Mouse (Mus musculus) stomach, embryonic 16.5 days (tissue): ENCODE measurements at regions not wholly inside any gene's neighbourhood (a gene's known extent, or its start where the extent isn't known, plus 50 kb on each side); places are given as distances from the start of the nearest gene placed in this dataset.

ENCODE experiments used
- ATAC-seq: fragments of 200-750 bp; cut with Nextera tagmentation; 2 replicates; pipeline ENCODE4 v1.8.0; 2017; ENCODE audit warnings: moderate number of reproducible peaks, moderate TSS enrichment; ENCODE audit not compliant: insufficient read depth, low FRiP score
- H3K27ac ChIP-seq: fragments of 300-500 bp; sonication (generic); 2 replicates; pipeline ENCODE4 v1.5.1; 2014; ENCODE audit warnings: low read length
- H3K27me3 ChIP-seq: fragments of 300-500 bp; sonication (generic); 2 replicates; pipeline ENCODE4 v1.6.1; 2014; ENCODE audit warnings: low read length, control low read depth, mixed read lengths; ENCODE audit not compliant: control insufficient read depth, insufficient read depth
- H3K36me3 ChIP-seq: fragments of 300-500 bp; sonication (generic); 2 replicates; pipeline ENCODE4 v1.6.1; 2014; ENCODE audit warnings: low read length; ENCODE audit not compliant: control insufficient read depth, insufficient read depth
- H3K4me1 ChIP-seq: fragments of 300-500 bp; sonication (generic); 2 replicates; pipeline ENCODE4 v1.6.1; 2014; ENCODE audit warnings: low read length, control low read depth, mixed read lengths; ENCODE audit not compliant: control insufficient read depth, insufficient read depth
- H3K4me2 ChIP-seq: fragments of 300-500 bp; sonication (generic); 2 replicates; pipeline ENCODE4 v1.6.1; 2014; ENCODE audit warnings: low read depth, low read length, mixed read lengths
- H3K4me3 ChIP-seq: fragments of 300-500 bp; sonication (generic); replicated peaks from 2 replicates; pipeline ENCODE4 v1.5.1; 2014; ENCODE audit warnings: mild to moderate bottlenecking, low read length
- H3K9ac ChIP-seq: fragments of 300-500 bp; sonication (generic); 2 replicates; pipeline ENCODE4 v1.6.1; 2014; ENCODE audit warnings: low read length
- H3K9me3 ChIP-seq: fragments of 300-500 bp; sonication (generic); replicated peaks from 2 replicates; pipeline ENCODE4 v1.6.1; 2016; ENCODE audit warnings: low read length, control low read depth; ENCODE audit not compliant: control insufficient read depth
- WGBS: fragments of 180-500 bp; shearing (Covaris S2); extraction: QIAGEN DNeasy Blood & Tissue Kit; methylation state at CpG from one replicate; pipeline ENCODE4 v1.1.7; 2014; 5-methylcytosine and 5-hydroxymethylcytosine counted together

DNA sequence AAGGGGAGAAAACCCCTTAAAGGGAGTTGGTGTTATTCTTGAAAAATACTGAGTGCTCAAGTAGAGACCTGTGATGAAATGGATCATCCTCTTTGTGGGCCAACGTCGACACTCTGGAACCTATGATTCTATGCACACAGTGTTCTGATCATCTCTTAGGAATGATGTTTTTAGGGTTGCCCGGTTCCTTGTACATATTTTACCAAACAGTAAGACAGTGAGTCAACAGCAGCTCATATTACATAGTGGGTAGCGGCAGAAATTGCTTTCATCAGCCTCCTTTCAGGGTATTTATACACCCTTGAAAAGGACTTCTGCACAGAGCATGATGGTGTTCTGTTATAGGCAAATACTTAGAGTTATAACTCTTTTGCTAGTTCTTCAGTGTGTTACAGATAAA is 97.6 kb upstream of the Pdcd1 start:
- Histone ChIP-seq H3K27me3 (no peaks in the 10 kb centered on the region), H3K4me3 (no peak overlapping the region), H3K27ac (no peak overlapping the region), H3K4me1 (no peaks in the 10 kb centered on the region), H3K9me3 (no peaks in the 10 kb centered on the region), H3K9ac (no peak overlapping the region), H3K4me2 (no peak overlapping the region), H3K36me3 (no peaks in the 10 kb centered on the region)
- 67% methylated on average over 4 of the region's 4 CpGs for WGBS
- ATAC-seq, result no peak

DNA sequence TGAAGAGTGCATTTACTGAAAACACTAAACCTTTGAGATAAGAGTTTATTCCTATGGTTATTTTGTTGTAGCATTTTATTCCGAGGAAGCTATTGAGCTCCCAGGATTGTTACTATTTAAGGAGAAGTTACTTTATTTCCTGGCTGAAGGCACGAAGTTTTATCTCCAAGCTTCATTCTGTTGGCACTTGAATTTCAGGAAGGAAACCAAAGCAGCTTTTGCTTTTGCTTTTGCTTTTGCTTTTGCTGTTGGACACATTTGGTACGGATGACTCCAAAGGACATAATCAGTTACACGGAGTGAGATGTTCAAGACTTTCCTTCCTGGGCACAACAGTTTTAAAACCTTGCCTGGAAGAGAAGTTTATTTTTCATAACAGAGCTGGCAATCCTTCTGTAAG is 94.7 kb upstream of the Pdcd1 start:
- H3K27ac ChIP-seq, result no peak overlapping the region
- H3K4me3 ChIP-seq, result no peak overlapping the region
- H3K4me1 ChIP-seq, result no peaks in the 10 kb centered on the region
- H3K9me3 ChIP-seq, result no peaks in the 10 kb centered on the region
- no peaks in the 10 kb centered on the region for H3K27me3 ChIP-seq
- H3K9ac ChIP-seq, result no peak overlapping the region
- no peak for ATAC-seq
- 65% methylated on average over 4 of the region's 4 CpGs for WGBS
- H3K36me3 ChIP-seq, result no peaks in the 10 kb centered on the region
- no peak overlapping the region for H3K4me2 ChIP-seq

DNA sequence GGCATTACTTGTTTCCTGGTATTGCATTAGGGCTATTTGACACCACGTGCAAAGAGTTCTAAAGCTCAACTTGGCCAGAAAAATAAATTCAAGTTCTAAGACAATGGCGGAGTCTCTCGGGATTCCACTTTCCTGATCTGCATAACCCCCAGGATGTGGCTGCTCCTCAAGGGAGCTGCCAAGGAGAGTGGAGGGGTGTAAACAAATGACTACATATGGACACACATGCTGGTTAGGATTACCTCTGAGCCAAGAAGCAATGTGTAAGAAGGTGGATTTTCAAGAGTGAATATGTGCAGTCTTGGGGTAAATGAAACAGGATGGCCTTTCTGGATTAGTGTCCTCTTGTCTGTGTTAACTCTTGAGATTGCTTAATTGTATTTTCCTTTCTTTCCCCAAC is 88.2 kb upstream of the Pdcd1 start:
- H3K4me2 ChIP-seq, result no peak overlapping the region
- no peaks in the 10 kb centered on the region for H3K36me3 ChIP-seq
- no peaks in the 10 kb centered on the region for H3K4me1 ChIP-seq
- no peak overlapping the region for H3K9ac ChIP-seq
- ATAC-seq, result no peak
- H3K4me3 ChIP-seq, result no peak overlapping the region
- H3K27ac ChIP-seq, result no peak overlapping the region
- H3K27me3 ChIP-seq, result no peaks in the 10 kb centered on the region
- no peaks in the 10 kb centered on the region for H3K9me3 ChIP-seq
- 65% methylated on average over 3 of the region's 3 CpGs for WGBS

- no peaks in the 10 kb centered on the region for H3K9me3 ChIP-seq
- no peak overlapping the region for H3K4me2 ChIP-seq
- no peak overlapping the region for H3K9ac ChIP-seq
- H3K4me1 ChIP-seq, result no peaks in the 10 kb centered on the region
- ATAC-seq, result no peak
- H3K27me3 ChIP-seq, result no peaks in the 10 kb centered on the region
- no peak overlapping the region for H3K4me3 ChIP-seq
- H3K36me3 ChIP-seq, result no peaks in the 10 kb centered on the region
- H3K27ac ChIP-seq, result no peak overlapping the region
- 66% methylated on average over 5 of the region's 5 CpGs for WGBS
Measured at GRCm38 (mm10) chr1:94139445-94140062, 87.2 kb upstream of the Pdcd1 start.

GRCm38 (mm10) chr1:94136731-94137130 is 84.4 kb upstream of the Pdcd1 start:
- Histone ChIP-seq H3K9ac (no peak overlapping the region), H3K4me1 (no peaks in the 10 kb centered on the region)
- 85% methylated on average over 8 of the region's 8 CpGs for WGBS

More at GRCm38 (mm10) chr1:94136731-94137130, 84.4 kb upstream of the Pdcd1 start:
- H3K27ac ChIP-seq, result no peak overlapping the region
- no peaks in the 10 kb centered on the region for H3K27me3 ChIP-seq
- ATAC-seq, result no peak
- H3K36me3 ChIP-seq, result no peaks in the 10 kb centered on the region
- no peak overlapping the region for H3K4me2 ChIP-seq
- no peaks in the 10 kb centered on the region for H3K9me3 ChIP-seq
- no peak overlapping the region for H3K4me3 ChIP-seq
